Comparison of ENCODE assay signal across 23 mouse cellular contexts in the genomic region with DNA sequence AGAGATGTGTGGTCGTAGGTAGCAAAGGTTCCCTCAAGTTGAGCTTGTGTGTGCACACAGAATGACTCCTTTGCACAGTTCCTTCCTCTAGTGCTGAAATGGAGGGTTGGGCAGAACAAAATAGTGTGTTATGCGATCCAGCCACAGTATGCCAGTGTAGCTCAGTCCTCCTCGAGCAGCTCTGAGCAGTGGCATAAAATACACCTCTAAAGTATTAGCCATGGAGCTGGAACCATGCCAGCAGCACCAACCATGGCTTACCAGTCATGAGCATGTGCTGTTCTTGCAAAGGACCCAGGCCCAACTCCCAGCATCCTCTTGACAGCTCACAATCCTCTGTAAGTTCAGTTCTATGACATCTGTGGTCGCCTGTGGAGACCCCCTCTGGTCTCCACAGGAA. TPM values are rescaled to one million over a fixed set of nuclear protein-coding genes. Genes with fewer than 3 reads are reported as not detected.
DNase-seq lines count a peak whose midpoint lies in the region; ATAC-seq lines count a peak whose summit lies in the region.
"Had no signal": no experiment of that assay in that cellular context is flagged by ENCODE, and none has a peak within 500 bp of the region (broad histone marks: within the 10 kb centered on the region; RNA-seq: fewer than 3 reads in every experiment).

No protein-coding gene starts in this region.

- 60% methylated on average over 4 of the region's 4 CpGs for WGBS in forebrain, embryonic 11.5 days
- whole genome bisulfite sequencing in forebrain, embryonic 16.5 days, result 52% methylated on average over 4 of the region's 4 CpGs

- no peaks in the 10 kb centered on the region for H3K9me3 ChIP-seq in forebrain, embryonic 11.5 days (ENCODE audit: control insufficient read depth, low read length)
- H3K9me3 ChIP-seq in forebrain, embryonic 16.5 days (ENCODE audit: control insufficient read depth, low read length), result no peaks in the 10 kb centered on the region
- H3K9me3 ChIP-seq: heart, embryonic 10.5 days; intestine, embryonic 15.5 days; liver, embryonic 15.5 days; lung, embryonic 15.5 days had no signal

- DNase-seq in forebrain, embryonic 11.5 days (ENCODE audit: low spot score), result no peak
- DNase-seq in left cerebral cortex, postnatal 4 days, result peak; percentile 16
- no peak for DNase-seq in left cerebral cortex, postnatal 25 days (ENCODE audit: low spot score in 2 of 2)
- DNase-seq in right cerebral cortex, postnatal 14 days, result peak; percentile 12
- DNase-seq in right cerebral cortex, adult 18-20 months, result no peak
- DNase-seq in heart, adult 8-10 months (ENCODE audit: low spot score), result no peak
- DNase-seq: adrenal gland, postnatal 36 days; cerebellum, adult 9-10 months; heart, postnatal 4 days; kidney, adult 8-10 months; liver; lung, postnatal 4 days; thymus, postnatal 14 days had no signal

- H3K27me3 ChIP-seq in forebrain, embryonic 11.5 days (ENCODE audit: control insufficient read depth, insufficient read depth, low read length), result no peaks in the 10 kb centered on the region
- H3K27me3 ChIP-seq in forebrain, embryonic 16.5 days (replicated peaks; ENCODE audit: control insufficient read depth, insufficient read depth, low read length), result no peaks in the 10 kb centered on the region
- H3K27me3 ChIP-seq: intestine, embryonic 15.5 days; liver, embryonic 15.5 days; lung, embryonic 15.5 days had no signal

- intact Hi-C loops in left cerebral cortex, postnatal 4 days (cut with DNase I), result no loop called here
- intact Hi-C loops in left cerebral cortex, postnatal 25 days (cut with DNase I), result no loop called here

- no peak overlapping the region for H3K27ac ChIP-seq in forebrain, embryonic 11.5 days (ENCODE audit: low read depth, low read length)
- no peak overlapping the region for H3K27ac ChIP-seq in forebrain, embryonic 16.5 days (ENCODE audit: low read length)
- H3K27ac ChIP-seq: heart, embryonic 10.5 days; intestine, embryonic 15.5 days; layer of hippocampus, adult 2 months; liver, embryonic 15.5 days; lung, embryonic 15.5 days; stomach, postnatal 0 days had no signal

- H3K4me2 ChIP-seq in forebrain, embryonic 11.5 days (ENCODE audit: low read depth, low read length, severe bottlenecking), result no peak overlapping the region
- H3K4me2 ChIP-seq in forebrain, embryonic 16.5 days (ENCODE audit: low read length), result no peak overlapping the region
- H3K4me2 ChIP-seq: intestine, embryonic 15.5 days; liver, embryonic 15.5 days; lung, embryonic 15.5 days had no signal

- H3K4me1 ChIP-seq in forebrain, embryonic 11.5 days (replicated peaks; ENCODE audit: control insufficient read depth, insufficient read depth, low read length), result no peaks in the 10 kb centered on the region; the same call in 1 of the 2 replicates
- peaks cover 5% of the 10 kb centered on the region for H3K4me1 ChIP-seq in forebrain, embryonic 16.5 days (replicated peaks; ENCODE audit: control insufficient read depth, insufficient read depth, low read length)
- H3K4me1 ChIP-seq: heart, embryonic 10.5 days; intestine, embryonic 15.5 days; liver, embryonic 15.5 days; lung, embryonic 15.5 days had no signal

- no peak overlapping the region for H3K9ac ChIP-seq in forebrain, embryonic 11.5 days (ENCODE audit: low read length)
- no peak overlapping the region for H3K9ac ChIP-seq in forebrain, embryonic 16.5 days (replicated peaks; ENCODE audit: low read depth, low read length)
- H3K9ac ChIP-seq: intestine, embryonic 15.5 days; liver, embryonic 15.5 days; lung, embryonic 15.5 days had no signal

- peak; percentile 51 for ATAC-seq in forebrain, embryonic 11.5 days (replicated peaks; ENCODE audit: low FRiP score)
- ATAC-seq in forebrain, embryonic 16.5 days, result no peak
- ATAC-seq: CD4-positive, CD25-positive, alpha-beta regulatory T cell, adult 4 months; hindbrain, embryonic 16.5 days; intestine, embryonic 15.5 days had no signal

- no peaks in the 10 kb centered on the region for H3K36me3 ChIP-seq in forebrain, embryonic 11.5 days (ENCODE audit: control insufficient read depth, insufficient read depth, low read length)
- no peaks in the 10 kb centered on the region for H3K36me3 ChIP-seq in forebrain, embryonic 16.5 days (ENCODE audit: control insufficient read depth, insufficient read depth)
- H3K36me3 ChIP-seq: heart, embryonic 10.5 days; intestine, embryonic 15.5 days; liver, embryonic 15.5 days; lung, embryonic 15.5 days had no signal

- H3K4me3 ChIP-seq in forebrain, embryonic 11.5 days (ENCODE audit: low read depth, low read length), result no peak overlapping the region
- no peak overlapping the region for H3K4me3 ChIP-seq in forebrain, embryonic 16.5 days (replicated peaks; ENCODE audit: low read length)
- H3K4me3 ChIP-seq: heart, embryonic 10.5 days; intestine, embryonic 15.5 days; layer of hippocampus, adult 2 months; liver, embryonic 15.5 days; lung, embryonic 15.5 days had no signal

RNA-seq across cellular contexts. Expression of a gene that starts 10.0 kb away (rescaled TPM):
- polyA plus RNA-seq in forebrain, embryonic 11.5 days (2014; fragmentation: Nextera tagmentation; extraction: Ambion mirVana), result 0.57 and 0.76 TPM in 2 replicates
- polyA plus RNA-seq in forebrain, embryonic 16.5 days (2015; fragmentation: Nextera tagmentation; extraction: Ambion mirVana), result 0.80 and 0.86 TPM in 2 replicates
- total RNA-seq in left cerebral cortex, postnatal 4 days (2021), result 1 to 10 TPM; 1.2 to 1.8 TPM
- total RNA-seq in left cerebral cortex, postnatal 25 days (2021), result 1 to 10 TPM; 1.1 to 1.8 TPM
- under 1 TPM in 2 of 4 experiments, not detected in 2; 0.23 to 0.25 TPM for total RNA-seq in heart, adult 8-10 months (2022)
- polyA plus RNA-seq: CD4-positive, CD25-positive, alpha-beta regulatory T cell, adult 4 months; liver, embryonic 15.5 days; small intestine, adult 2 months had no signal

Comparison
In these comparisons a context has a peak if more than half of its experiments do, and no peak if none do; other contexts are left out.
1. DNase-seq: peak in left cerebral cortex, postnatal 4 days (single experiment) and right cerebral cortex, postnatal 14 days (single experiment); none in forebrain, embryonic 11.5 days (single experiment), left cerebral cortex, postnatal 25 days (0 of 2), right cerebral cortex, adult 18-20 months (single experiment) and heart, adult 8-10 months (single experiment).